Mouse (Mus musculus): ENCODE results near the gene Gm44511. TPM values are rescaled to one million over a fixed set of nuclear protein-coding genes. Genes with fewer than 3 reads are reported as not detected.
A peak's percentile ranks its signal among the peaks of the same experiment; 100 is the strongest.
"Not testable (repeated sequence)": the region's sequence is repeated elsewhere in the genome, so short reads cannot be mapped to it uniquely, and the experiment has no call there.

The Gm44511 gene
- total RNA-seq, 2 experiments from 2014 or later, result not detected

GRCm38 (mm10) chr6:128763736-128764523 is 62.2 kb downstream of the Gm44511 start:
- peak; percentile 78 to 95 for DNase-seq (ENCODE audit: extremely low spot score in 1 of 2, low spot score in 1 of 2)

- DNase-seq (ENCODE audit: extremely low spot score in 1 of 2, low spot score in 1 of 2), result not testable (repeated sequence)
These were observed 63.0 kb downstream of the Gm44511 start for GRCm38 (mm10) chr6:128762892-128763670.

GRCm38 (mm10) chr6:128761144-128761540 is 65.0 kb downstream of the Gm44511 start:
- DNase-seq (ENCODE audit: extremely low spot score in 1 of 2, low spot score in 1 of 2), result no peak

- peak; percentile 93 to 94 for DNase-seq (ENCODE audit: extremely low spot score in 1 of 2, low spot score in 1 of 2)
These were observed 65.5 kb downstream of the Gm44511 start for GRCm38 (mm10) chr6:128760416-128761143.

GRCm38 (mm10) chr6:128760016-128760415 is 66.1 kb downstream of the Gm44511 start:
- peak; percentile 98 to 99 for DNase-seq (ENCODE audit: extremely low spot score in 1 of 2, low spot score in 1 of 2)

GRCm38 (mm10) chr6:128759221-128759950 is 66.7 kb downstream of the Gm44511 start:
- DNase-seq (ENCODE audit: extremely low spot score in 1 of 2, low spot score in 1 of 2), result no peak

- DNase-seq (ENCODE audit: extremely low spot score in 1 of 2, low spot score in 1 of 2), result not testable (repeated sequence)
These were observed 70.7 kb downstream of the Gm44511 start for GRCm38 (mm10) chr6:128755402-128755763.

- not testable (repeated sequence) for DNase-seq (ENCODE audit: extremely low spot score in 1 of 2, low spot score in 1 of 2)
These were observed 71.2 kb downstream of the Gm44511 start for GRCm38 (mm10) chr6:128754748-128755401.

GRCm38 (mm10) chr6:128754265-128754664 is 71.8 kb downstream of the Gm44511 start:
- DNase-seq (ENCODE audit: extremely low spot score in 1 of 2, low spot score in 1 of 2), result peak in 1 of 2 experiments; percentile 10

- DNase-seq (ENCODE audit: extremely low spot score in 1 of 2, low spot score in 1 of 2), result peak; percentile 65 to 80
These were observed 72.4 kb downstream of the Gm44511 start for GRCm38 (mm10) chr6:128753610-128754224.

GRCm38 (mm10) chr6:128747006-128747405 is 79.1 kb downstream of the Gm44511 start:
- not testable (repeated sequence) for DNase-seq (ENCODE audit: extremely low spot score in 1 of 2, low spot score in 1 of 2)

GRCm38 (mm10) chr6:128737445-128737844 is 88.7 kb downstream of the Gm44511 start:
- DNase-seq (ENCODE audit: extremely low spot score in 1 of 2, low spot score in 1 of 2), result no peak

- DNase-seq (ENCODE audit: extremely low spot score in 1 of 2, low spot score in 1 of 2), result peak in 1 of 2 experiments; percentile 13
These were observed 90.0 kb downstream of the Gm44511 start for GRCm38 (mm10) chr6:128736100-128736499.

GRCm38 (mm10) chr6:128734896-128735295 is 91.2 kb downstream of the Gm44511 start:
- no peak for DNase-seq (ENCODE audit: extremely low spot score in 1 of 2, low spot score in 1 of 2)

- no peak for DNase-seq (ENCODE audit: extremely low spot score in 1 of 2, low spot score in 1 of 2)
These were observed 92.0 kb downstream of the Gm44511 start for GRCm38 (mm10) chr6:128733908-128734679.

GRCm38 (mm10) chr6:128732032-128732431 is 94.1 kb downstream of the Gm44511 start:
- DNase-seq (ENCODE audit: extremely low spot score in 1 of 2, low spot score in 1 of 2), result no peak
